Mouse (Mus musculus) liver, adult 2 months (tissue): ENCODE measurements around the gene Ddx19b. TPM values are rescaled to one million over a fixed set of nuclear protein-coding genes. Genes with fewer than 3 reads are reported as not detected.

Source experiments
- DNase-seq: peaks from one replicate; pipeline ENCODE4 v3.0.0-alpha.2; 2011; ENCODE audit warnings: low read depth, low spot score; ENCODE audit errors: extremely low read depth
- H3K27ac ChIP-seq: fragments of 200-500 bp; replicated peaks from 2 replicates; pipeline ENCODE4 v1.5.1; 2012; ENCODE audit warnings: low read depth, mild to moderate bottlenecking, control low read depth, inconsistent platforms, low read length; ENCODE audit not compliant: insufficient read depth
- H3K27me3 ChIP-seq: fragments of 200-500 bp; 2 replicates; pipeline ENCODE4 v1.6.1; 2012; ENCODE audit warnings: mild to moderate bottlenecking, moderate library complexity, low read length, inconsistent platforms; ENCODE audit not compliant: control insufficient read depth, insufficient read depth
- H3K36me3 ChIP-seq: fragments of 200-500 bp; 2 replicates; pipeline ENCODE4 v1.6.1; 2012; ENCODE audit warnings: low read length, inconsistent platforms; ENCODE audit not compliant: control insufficient read depth, insufficient read depth
- H3K4me1 ChIP-seq: fragments of 200-500 bp; 2 replicates; pipeline ENCODE4 v1.6.1; 2011; ENCODE audit warnings: low read length; ENCODE audit not compliant: control insufficient read depth, insufficient read depth
- H3K4me3 ChIP-seq: fragments of 200-500 bp; 2 replicates; pipeline ENCODE4 v1.5.1; 2011; ENCODE audit warnings: low read depth, mild to moderate bottlenecking, control low read depth, low read length, moderate library complexity; ENCODE audit not compliant: insufficient read depth
- H3K79me2 ChIP-seq: fragments of 200-500 bp; 2 replicates; pipeline ENCODE4 v1.6.1; 2012; ENCODE audit warnings: inconsistent platforms, mild to moderate bottlenecking, low read length, moderate library complexity; ENCODE audit not compliant: control insufficient read depth, insufficient read depth
- H3K9ac ChIP-seq: fragments of 200-500 bp; 2 replicates; pipeline ENCODE4 v1.6.1; 2012; ENCODE audit warnings: low read depth, mild to moderate bottlenecking, control low read depth, inconsistent platforms, low read length
- CTCF ChIP-seq: fragments of 200-500 bp; IDR thresholded peaks from 2 replicates; pipeline ENCODE4 v1.5.1; 2011; ENCODE audit warnings: low read depth, low read length, control low read depth
- POLR2A ChIP-seq: fragments of 200-500 bp; IDR thresholded peaks from 2 replicates; pipeline ENCODE4 v1.6.1; 2011; ENCODE audit warnings: low read length, control low read depth; ENCODE audit not compliant: insufficient read depth; ENCODE audit errors: extremely low read depth
- WGBS: fragments of 180-500 bp; shearing (Covaris S2); methylation state at CpG from one replicate; pipeline ENCODE4 v1.1.7; 2018; 5-methylcytosine and 5-hydroxymethylcytosine counted together
- polyA plus RNA-seq: library from polyadenylated mRNA; depleted of rRNA; stranded (reverse); fragments of >200 nt; gene quantifications from 2 replicates; pipeline ENCODE4 v1.2.3, GENCODE M21; 2012
- total RNA-seq: library from RNA; depleted of rRNA; stranded (reverse); fragments of >200 nt; gene quantifications from 2 replicates; pipeline ENCODE4 v1.2.3, GENCODE M21; 2014

Gene Ddx19b
- total and polyA plus RNA-seq, 2 experiments: 3.4 to 5.8 TPM

DNA sequence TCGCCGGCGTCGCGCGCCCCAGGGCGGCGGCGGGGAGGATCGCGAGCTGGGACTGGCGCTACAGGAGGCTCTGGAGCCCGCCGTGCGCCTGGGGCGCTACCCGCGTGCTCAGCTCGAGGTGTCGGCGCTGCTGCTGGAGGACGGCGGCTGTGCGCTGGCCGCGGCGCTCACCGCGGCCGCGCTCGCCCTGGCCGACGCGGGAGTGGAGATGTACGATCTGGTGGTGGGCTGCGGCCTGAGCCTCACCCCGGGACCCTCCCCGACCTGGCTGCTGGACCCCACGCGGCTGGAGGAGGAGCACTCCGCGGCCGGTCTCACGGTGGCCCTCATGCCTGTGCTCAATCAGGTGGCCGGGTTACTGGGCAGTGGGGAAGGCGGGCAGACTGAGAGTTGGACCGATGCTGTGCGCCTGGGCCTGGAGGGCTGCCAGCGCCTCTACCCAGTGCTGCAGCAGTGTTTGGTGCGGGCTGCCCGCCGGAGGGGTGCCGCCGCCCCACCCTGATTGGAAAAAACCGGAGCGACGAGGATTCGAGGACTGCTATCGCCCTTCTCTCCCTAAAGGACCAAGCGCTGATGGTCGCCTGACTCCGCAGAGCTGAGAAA is 25.2 kb upstream of the Ddx19b start:
- TF ChIP-seq CTCF (no peak), POLR2A (no peak)
- no peak for DNase-seq
- peaks cover 35% of the 10 kb centered on the region for H3K36me3 ChIP-seq

GRCm38 (mm10) chr8:111056158-111056663 is 24.7 kb upstream of the Ddx19b start, which contains the start of gene Exosc6:
Gene Exosc6 (plus strand): TSS chr8:111056339.
- Histone ChIP-seq H3K4me1 (peaks cover 3% of the 10 kb centered on the region), H3K79me2 (no peaks in the 10 kb centered on the region), H3K27me3 (no peaks in the 10 kb centered on the region), H3K4me3 (peak within 1 kb of the TSS; percentile 98), H3K36me3 (peaks cover 40% of the 10 kb centered on the region), H3K27ac (peak within 1 kb of the TSS; percentile 73), H3K9ac (peak within 1 kb of the TSS; percentile 95)
- WGBS: under 1% methylated on average over 68 of the region's 68 CpGs
- TF ChIP-seq POLR2A (peak; percentile 22; the same call in 1 of the 2 replicates), CTCF (peak; percentile 94)
- peak; percentile 79 for DNase-seq

More for the DNA sequence above, 25.2 kb upstream of the Ddx19b start:
- Histone ChIP-seq H3K4me1 (peaks cover 3% of the 10 kb centered on the region), H3K4me3 (peak overlapping the region; percentile 98), H3K27me3 (no peaks in the 10 kb centered on the region), H3K27ac (peak overlapping the region; percentile 73), H3K79me2 (no peaks in the 10 kb centered on the region), H3K9ac (peak overlapping the region; percentile 95)
- WGBS: 2% methylated on average over 63 of the region's 63 CpGs

- H3K36me3 ChIP-seq: peaks cover 45% of the 10 kb centered on the region
- H3K27ac ChIP-seq: no peak overlapping the region
These were observed 24.1 kb upstream of the Ddx19b start for GRCm38 (mm10) chr8:111055661-111056060.

GRCm38 (mm10) chr8:111055031-111055634 is 23.6 kb upstream of the Ddx19b start:
- Histone ChIP-seq H3K36me3 (peaks cover 50% of the 10 kb centered on the region), H3K27ac (no peak overlapping the region), H3K79me2 (no peaks in the 10 kb centered on the region), H3K27me3 (no peaks in the 10 kb centered on the region), H3K4me1 (peaks cover 6% of the 10 kb centered on the region), H3K4me3 (no peak overlapping the region), H3K9ac (no peak overlapping the region)
- TF ChIP-seq CTCF: no peak
- TF ChIP-seq POLR2A: no peak
- 92% methylated on average over 17 of the region's 17 CpGs for WGBS
- no peak for DNase-seq

More at GRCm38 (mm10) chr8:111055661-111056060, 24.1 kb upstream of the Ddx19b start:
- Histone ChIP-seq H3K79me2 (no peaks in the 10 kb centered on the region), H3K9ac (no peak overlapping the region), H3K4me3 (no peak overlapping the region; the same call in 1 of the 2 replicates), H3K27me3 (no peaks in the 10 kb centered on the region), H3K4me1 (peaks cover 3% of the 10 kb centered on the region)
- DNase-seq: no peak
- TF ChIP-seq POLR2A (no peak), CTCF (no peak)
- WGBS: 78% methylated on average over 2 of the region's 2 CpGs

DNA sequence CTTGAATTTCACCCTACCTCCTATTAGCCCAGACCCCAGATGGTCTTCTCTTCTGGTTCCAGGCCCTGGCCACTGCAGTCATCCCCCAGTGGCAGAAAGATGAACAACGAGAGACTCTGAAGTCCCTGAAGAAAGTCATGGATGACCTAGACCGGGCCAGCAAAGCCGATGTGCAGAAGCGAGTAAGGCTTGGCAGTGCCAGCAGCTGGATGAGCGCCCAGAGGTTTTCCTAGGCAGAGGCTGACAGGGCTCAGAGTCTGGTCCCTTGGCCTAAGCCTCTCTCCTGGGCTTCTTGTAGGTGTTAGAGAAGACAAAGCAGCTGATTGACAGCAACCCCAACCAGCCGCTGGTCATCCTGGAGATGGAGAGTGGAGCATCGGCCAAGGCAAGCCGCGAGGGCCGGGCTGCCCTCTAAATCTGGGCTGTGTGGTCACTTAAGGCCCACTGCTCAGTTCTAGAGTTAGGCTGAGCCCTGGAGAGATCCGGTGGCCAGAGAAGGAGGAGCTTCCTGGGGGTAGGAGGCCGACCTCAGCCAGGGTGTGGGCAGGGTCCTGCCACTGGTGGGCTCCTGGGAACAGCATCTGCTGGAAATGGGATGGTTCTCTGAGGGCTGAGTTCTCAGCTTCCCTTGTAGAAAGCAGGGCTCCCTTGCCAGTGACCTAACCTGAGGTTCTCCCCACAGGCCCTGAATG is 22.4 kb upstream of the Ddx19b start:
- Histone ChIP-seq H3K4me3 (no peak overlapping the region), H3K9ac (no peak overlapping the region), H3K27me3 (no peaks in the 10 kb centered on the region), H3K27ac (no peak overlapping the region), H3K36me3 (peaks cover 60% of the 10 kb centered on the region), H3K79me2 (no peaks in the 10 kb centered on the region), H3K4me1 (peaks cover 15% of the 10 kb centered on the region)
- TF ChIP-seq POLR2A: no peak
- no peak for TF ChIP-seq CTCF
- DNase-seq: peak; percentile 42
- 74% methylated on average over 12 of the region's 12 CpGs for WGBS
